Mouse (Mus musculus) testis, postnatal 14 days (tissue): ENCODE results near the gene L1td1.

ENCODE experiments used
- DNase-seq: peaks from one replicate; pipeline ENCODE4 v3.0.0; 2021; ENCODE audit warnings: low spot score

Gene L1td1

DNA sequence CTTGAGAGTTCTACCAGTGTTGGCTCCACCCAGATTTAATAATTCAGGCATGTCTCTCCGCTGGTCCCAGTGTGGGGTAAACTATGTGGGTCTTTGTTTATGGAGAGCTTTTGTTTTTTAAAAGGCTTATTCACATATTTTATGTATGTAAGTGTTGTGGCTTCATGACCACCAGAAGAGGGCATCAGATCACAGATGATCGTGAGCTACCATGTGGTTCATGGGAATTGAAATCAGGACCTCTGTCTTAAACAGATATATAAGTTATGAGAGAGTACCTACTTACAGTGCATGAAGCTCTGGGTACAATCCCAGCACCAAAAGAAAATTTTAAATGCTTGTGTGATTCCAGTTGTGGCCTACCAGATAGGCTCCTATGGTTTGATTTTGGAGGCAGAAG lies 13.2 kb downstream of the L1td1 start:
- DNase-seq, result no peak

DNA sequence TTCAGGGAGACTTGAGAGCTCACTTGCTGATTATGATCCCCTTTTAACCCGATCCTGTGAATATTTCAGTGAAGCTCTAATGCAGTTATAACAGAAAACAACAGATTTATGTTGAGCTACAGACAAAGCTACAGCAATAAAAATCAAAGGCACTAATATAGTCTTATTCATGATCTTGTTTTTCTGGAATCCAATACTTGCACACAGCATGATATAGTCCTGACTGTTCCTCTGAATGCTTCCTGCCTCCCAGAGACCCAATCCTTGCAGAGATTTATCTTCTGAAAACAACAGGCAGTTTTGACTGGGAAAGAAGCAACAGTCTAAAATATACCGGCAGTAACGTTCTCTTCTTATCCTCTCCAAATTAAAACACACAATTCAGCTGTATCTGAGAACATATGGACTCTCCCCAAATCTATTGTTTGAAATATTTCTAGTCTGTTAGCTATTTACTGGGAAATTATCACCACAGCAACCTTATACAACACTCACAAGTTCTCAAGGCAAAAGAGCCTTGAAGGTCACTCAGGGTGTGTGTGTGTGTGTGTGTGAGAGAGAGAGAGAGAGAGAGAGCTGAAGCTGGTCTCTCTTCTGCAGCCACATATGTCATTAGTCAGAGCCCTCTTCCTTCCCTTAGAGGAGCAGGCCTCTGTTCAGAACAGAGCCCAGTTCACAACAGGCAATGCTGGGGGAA lies 16.8 kb downstream of the L1td1 start:
- DNase-seq, result no peak

DNA sequence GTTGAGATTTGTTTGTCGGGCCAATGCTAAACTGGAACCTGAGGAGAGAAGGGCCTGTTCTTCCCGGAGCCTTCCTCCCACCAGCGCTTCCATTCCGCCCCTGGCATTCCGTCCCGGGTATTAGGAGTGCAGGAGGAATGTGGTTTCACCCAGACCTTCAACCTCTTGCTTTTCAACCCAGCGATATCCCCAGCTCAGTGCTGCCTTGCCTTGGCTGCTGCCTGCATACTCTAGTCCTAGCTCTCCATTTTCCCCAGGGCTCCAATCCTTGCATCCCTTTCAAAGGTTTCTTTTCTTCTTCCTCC lies 17.3 kb downstream of the L1td1 start:
- DNase-seq, result no peak

DNA sequence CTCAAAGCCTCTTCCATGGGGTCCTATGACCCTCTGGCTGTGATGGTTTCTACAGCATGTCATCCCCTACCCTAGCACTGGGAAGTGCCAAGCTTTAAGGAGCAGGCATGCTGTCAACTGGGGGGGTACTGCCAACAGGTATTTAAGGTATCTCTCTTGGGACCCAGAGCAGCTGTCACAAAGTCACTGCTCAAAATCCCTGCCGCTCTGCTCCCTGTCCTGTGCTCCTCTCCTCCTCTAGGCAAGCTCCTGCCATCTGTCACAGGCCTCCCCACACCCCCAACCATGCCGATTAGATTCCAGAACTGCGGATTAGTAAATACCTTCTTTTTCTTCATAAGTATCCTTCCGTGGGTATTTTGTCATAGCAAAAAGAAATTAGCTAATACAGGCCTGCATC lies 27.9 kb downstream of the L1td1 start:
- DNase-seq, result no peak

DNA sequence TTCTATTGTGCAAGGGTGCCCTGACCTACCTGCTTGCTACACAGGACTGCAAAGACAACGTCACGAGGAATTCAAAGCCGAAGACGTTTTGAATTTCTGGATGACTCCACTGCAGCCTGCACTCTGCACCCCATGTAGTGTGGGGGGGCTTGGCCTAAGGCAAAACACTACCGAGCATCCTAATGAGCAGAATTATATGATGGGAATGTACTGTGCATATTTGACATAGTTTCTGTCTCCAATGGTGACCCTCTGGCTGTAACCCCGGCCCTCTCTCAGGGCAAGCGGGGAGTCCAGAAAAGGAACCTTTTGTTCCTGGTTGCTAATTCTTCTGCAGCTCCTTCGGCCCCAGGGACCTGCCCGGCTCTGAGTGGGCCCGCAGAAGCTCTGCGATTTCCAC lies 29.6 kb downstream of the L1td1 start:
- no peak for DNase-seq

DNA sequence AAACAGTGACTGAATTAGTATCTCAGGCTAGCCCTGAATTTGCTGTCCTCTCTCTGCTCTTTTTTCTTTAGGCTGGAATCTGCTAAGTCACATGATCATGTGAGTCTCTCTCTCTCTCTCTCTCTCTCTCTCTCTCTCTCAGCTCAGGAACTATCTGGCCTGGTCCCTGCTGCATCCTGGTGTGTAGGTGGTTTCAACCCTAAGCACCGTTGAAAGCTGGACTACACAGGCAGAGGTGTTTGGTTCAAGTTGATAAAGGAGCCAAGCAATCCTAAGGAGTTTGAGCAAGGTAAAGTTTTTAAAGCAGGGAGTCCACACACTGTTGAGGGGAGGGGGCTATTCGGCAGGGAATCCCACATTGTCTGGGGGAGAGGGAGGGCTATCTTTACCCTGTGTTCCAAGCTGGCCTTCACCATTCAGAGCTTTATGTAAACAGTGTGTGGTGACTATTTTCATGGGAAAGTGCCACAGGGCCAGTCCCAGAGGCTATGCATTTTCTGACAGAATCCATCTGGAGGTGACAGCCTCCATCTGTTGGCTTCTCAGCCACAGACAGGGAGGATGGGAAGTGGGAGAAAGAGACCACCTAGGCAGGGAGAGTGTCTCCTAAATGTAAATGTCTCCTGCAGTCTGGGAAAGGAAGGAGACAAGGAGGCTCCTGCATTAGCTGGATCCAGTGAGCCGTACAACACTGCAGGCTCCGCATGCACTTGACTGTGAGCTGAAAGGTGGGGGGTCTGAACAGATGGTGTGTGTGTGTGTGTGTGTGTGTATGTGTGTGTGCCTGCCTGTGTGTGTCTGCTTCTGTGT lies 31.7 kb downstream of the L1td1 start:
- no peak for DNase-seq

DNA sequence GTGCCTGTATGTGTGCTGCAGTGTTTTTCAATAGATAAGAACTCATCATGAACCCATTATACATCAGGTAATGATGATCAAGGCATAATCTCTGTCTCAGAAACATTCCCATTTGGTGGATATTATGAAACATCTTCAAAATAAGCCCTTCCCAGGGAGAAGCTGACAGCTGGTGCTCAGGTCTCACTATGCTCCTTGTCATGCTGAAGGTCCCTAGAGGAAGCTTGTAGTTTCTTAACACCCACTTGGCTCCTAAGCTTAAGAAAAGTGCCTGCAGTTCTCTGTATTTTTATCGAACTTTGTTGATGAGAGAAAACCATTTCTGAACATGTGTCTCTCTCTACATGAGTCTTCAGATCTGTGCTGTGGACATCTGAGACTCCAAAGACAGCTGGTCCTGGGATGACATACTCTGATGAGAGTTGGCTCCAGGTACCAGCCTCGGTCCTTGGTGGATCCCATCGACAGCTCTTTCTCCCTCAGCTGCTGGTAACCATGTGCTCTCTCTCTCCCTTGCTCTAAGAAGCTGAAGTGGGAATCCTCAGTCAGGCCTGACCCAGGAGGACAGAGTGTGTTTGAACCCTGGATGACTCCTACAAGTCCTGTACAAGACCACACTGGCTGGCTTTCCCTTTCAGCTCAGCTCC lies 32.5 kb downstream of the L1td1 start:
- no peak for DNase-seq

DNA sequence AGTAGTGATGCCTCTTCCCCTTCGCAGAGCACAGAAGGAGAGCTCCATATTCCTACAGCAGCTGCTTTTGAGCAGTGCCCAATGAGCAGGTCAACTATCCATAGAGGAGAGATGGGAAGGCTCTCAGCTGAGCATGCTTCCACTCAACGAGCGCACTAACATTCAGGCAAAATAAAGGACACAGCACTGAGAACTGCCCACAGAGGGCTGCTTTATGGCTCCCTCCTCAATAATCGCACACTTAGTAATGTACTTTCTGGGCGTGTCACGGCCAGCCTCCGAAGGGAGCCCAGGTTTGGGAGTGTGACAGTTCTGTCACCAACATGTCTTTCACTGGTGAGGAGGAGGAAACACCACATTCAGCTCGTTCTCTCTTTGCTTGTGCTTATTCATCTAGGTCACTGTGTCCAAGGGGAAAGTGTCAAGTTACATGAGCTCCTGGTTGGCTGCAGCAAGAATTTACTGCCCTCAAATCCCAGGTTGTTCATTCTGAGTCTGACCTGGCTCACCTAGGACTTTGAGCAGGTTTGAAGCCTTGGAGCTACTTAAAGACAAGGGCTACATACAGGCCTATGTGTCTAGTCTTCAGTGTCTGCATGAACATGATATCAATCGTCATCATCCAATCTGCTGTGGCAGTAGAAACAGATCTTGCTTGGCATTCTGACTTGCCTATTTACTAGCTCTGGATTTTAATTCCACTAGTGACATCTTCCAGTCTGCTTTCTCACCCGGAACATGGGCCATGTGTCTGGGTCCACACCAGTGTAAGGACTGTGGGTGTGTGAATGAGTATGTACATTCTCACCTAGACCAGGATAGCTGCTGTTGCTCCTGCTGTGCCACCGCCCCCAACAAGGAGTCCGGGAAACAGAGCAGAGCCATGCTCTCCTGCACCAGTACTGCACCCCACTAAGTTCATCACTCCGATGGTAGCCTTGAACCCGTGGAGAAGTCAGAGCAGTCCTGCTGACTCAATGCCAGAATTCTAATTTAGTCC lies 40.9 kb downstream of the L1td1 start:
- no peak for DNase-seq

DNA sequence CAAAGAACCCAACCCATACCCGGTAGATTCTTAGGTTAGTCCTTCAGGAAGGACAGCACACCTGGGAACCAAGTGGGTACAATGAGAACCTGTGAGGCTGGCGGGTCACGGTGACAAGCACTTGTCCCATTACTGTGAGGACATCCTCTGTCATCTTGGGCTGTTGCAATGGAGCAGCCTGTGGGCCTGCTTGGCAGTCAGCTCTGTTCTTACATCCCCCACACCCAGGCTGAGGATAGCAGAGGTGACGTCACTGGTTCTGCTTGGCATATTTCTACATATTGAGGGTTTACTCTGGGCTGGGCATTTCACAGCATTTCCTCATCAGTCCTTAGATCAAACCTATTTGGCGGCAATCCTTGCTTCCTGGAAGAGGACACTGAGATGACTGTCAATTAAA lies 47.3 kb downstream of the L1td1 start:
- DNase-seq, result no peak

DNA sequence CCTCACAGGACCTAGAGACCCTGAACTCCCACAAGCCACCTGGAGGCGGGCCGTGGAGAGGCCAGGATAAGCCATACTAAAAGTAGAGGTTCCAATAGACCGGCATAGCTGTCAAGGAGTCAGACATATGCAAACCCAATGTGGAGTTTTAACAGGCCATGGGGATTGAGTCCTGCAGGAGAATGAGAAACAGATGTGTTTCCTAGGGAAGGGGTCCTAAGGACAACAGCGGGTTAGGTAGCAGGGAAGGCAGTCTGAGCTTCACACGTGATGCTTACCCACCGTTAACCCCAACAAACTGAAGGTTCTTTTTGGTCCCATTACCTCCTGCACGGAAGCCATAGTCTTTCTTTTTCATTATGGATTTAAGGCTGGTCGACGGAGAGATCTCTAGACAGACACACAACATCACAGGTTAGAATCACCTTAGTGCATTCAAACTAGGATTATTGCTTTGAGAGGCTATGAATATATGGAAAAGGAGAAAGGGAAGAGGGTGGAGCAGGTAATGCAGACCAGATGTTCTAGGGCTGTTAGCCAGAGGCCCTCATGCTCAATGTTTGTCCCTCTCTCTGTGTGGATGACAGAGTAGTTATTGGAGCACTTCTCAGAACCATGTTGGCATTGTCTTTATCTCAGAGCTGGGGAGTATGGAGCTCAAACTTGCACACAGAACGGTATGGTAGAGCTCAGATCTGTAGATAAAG lies 50.3 kb downstream of the L1td1 start:
- no peak for DNase-seq

DNA sequence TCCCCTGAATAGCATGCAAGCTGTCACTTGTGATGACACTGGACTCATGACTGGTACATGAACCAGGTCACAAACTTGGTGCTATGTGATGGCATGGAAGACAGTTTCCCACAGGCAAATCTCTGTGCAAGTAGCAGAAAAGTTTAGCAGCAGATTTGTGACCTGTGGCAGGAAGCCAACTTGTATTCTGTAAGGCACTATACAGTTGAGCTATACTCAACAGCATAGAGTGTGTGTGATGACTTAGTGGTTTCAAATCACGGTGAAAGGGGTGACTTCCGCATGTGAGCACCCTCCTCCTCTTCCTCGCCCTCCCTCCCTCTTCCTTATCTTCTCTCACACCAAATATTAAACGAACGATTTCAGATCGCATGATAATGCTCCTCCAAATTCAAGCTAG lies 50.9 kb downstream of the L1td1 start:
- no peak for DNase-seq

DNA sequence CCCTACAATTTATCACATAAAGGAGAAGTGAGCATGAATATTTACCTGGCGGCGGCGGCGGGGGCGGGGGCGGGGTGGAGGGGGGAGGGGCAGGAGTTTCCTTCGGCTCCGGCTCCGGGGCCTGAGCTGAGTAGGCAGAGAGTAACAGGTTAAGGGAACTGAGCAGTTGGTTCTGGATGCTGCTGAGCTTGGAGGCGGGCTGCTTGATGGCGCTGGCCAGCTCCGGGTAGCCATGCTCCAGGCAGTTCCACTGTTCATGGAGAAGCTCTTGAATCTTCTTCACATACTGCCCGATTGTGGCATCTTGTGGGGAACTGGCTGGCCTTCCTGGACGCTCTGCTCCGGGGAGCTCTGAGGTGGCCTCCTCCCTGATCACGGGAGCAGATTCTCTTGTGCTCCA lies 51.7 kb downstream of the L1td1 start:
- no peak for DNase-seq

DNA sequence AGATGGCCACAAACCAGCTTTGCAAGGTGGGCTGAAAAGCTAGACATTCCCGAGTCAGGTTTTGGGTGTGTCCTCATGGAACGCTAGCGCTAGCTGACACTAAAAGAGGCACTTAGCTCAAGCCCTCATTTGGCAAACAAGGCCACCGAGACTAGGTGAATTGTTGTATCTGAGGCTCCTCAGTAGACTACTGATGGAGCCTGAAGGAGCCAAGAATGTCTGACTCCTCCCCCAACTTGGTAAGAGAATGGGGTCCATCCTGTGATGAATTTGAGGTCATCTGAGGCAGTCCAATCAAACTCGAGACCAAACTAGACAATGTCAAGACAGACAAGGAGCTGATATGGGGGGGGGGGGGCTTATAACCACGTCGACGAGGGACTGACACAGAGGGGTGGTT lies 59.3 kb downstream of the L1td1 start:
- no peak for DNase-seq

DNA sequence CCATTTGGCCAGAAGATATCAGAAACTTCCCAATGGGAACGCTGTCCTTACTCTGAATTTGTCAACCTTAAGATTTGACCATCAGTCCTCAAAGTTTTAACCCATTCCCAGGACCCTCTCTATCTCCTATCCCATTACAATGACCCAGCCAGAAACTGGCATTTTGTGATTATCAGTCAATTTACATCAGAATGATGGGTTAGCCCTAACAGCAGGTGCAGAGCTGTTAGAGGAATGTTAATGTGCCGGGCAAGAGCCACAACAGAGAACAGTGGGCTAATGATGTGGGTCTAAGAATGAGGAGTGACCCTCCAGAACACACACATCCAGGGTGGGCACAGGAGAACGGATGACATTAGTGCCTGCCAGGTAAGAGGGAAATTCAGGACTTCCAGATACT lies 59.7 kb downstream of the L1td1 start:
- no peak for DNase-seq
